Mouse (Mus musculus): ENCODE results near the gene Tas2r135. TPM values are rescaled to one million over a fixed set of nuclear protein-coding genes. Genes with fewer than 3 reads are reported as not detected.

The Tas2r135 gene
- polyA plus RNA-seq, 1 experiment from 2014 or later = not detected

DNA sequence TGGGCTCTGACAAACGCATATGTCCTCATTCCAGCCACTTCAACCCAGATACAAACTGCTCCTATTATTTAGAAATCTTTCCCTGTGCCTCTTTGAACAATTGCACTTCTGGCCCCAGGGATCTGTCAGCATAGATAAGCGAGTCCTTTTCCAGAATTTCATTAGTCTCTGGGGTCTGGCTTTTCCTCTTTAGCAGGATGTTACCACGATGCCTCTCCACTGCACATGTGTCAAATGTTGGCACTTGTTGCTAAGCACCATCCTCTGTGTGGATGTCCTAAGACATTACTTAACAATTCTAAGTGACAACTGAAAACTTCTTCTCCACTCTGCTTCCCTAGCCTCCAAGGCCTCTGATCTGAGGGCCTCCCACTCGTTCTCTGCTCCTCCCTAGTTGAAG lies 29.2 kb upstream of the Tas2r135 start:
- ATAC-seq (replicated peaks) = no peak
- WGBS = 60% methylated on average over 4 of the region's 4 CpGs
- no peak overlapping the region for H3K4me3 ChIP-seq
- H3K9ac ChIP-seq (replicated peaks) = no peak overlapping the region
- H3K27ac ChIP-seq (replicated peaks) = no peak overlapping the region
- no peaks in the 10 kb centered on the region for H3K9me3 ChIP-seq
- 0 out of 2 replicates have a peak, but pooled peaks cover 3% of the 10 kb centered on the region for H3K27me3 ChIP-seq
- no peak overlapping the region for H3K4me2 ChIP-seq (replicated peaks)
- no peaks in the 10 kb centered on the region for H3K36me3 ChIP-seq
- H3K4me1 ChIP-seq = peaks cover 14% of the 10 kb centered on the region

GRCm38 (mm10) chr6:42376504-42377019 lies 28.7 kb upstream of the Tas2r135 start:
- H3K9ac ChIP-seq (replicated peaks) = no peak overlapping the region
- peaks cover 14% of the 10 kb centered on the region for H3K4me1 ChIP-seq
- no peak overlapping the region for H3K4me3 ChIP-seq
- ATAC-seq (replicated peaks) = no peak
- WGBS = 87% methylated on average over 6 of the region's 6 CpGs
- no peak overlapping the region for H3K4me2 ChIP-seq (replicated peaks)
- no peaks in the 10 kb centered on the region for H3K9me3 ChIP-seq
- no peak overlapping the region for H3K27ac ChIP-seq (replicated peaks)
- 0 out of 2 replicates have a peak, but pooled peaks cover 3% of the 10 kb centered on the region for H3K27me3 ChIP-seq
- no peaks in the 10 kb centered on the region for H3K36me3 ChIP-seq

DNA sequence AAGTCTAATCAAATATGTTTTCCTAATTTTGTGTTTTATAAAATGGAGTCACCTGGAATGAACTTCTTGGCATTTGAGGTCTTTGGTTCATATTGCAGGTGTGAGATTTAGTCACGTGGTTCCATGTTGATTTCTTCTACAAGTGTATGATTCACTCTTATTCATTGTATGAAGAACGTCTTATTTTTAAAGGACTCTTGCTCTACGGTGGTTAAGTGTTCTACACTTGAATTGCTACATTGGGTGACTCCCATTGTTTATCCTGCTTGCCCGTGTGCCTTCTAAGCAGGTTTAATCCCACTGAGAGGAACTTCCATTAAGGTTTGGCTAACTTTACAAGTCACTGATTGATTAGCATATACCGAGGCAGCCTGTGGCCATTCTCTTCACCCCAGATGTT lies 28.0 kb upstream of the Tas2r135 start:
- Histone ChIP-seq H3K27me3 (0 out of 2 replicates have a peak, but pooled peaks cover 3% of the 10 kb centered on the region), H3K9me3 (no peaks in the 10 kb centered on the region), H3K4me3 (no peak overlapping the region), H3K4me1 (peaks cover 14% of the 10 kb centered on the region), H3K36me3 (no peaks in the 10 kb centered on the region), H3K4me2 (replicated peaks) (no peak overlapping the region), H3K27ac (replicated peaks) (no peak overlapping the region), H3K9ac (replicated peaks) (no peak overlapping the region)
- ATAC-seq (replicated peaks) = no peak
- 62% methylated on average over 5 of the region's 5 CpGs for WGBS

DNA sequence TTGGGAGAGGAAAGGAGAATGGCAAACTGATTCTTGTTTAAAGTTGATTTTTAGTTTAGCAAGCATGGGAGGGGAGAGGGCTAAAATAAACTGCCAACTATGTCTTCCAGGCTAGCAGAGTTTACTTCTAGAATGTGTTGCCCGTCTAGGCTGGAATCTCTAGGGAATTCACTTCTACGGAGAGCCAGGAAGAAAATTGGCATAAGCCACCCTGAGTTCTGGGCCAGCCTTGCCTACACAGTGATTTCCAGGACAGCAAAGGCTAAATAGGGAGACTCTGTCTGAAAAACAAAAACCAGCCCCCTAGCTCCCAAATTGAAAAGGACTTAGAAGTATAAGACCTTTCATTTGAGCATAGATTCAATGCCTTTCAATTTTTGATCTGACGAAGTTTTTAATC lies 25.7 kb upstream of the Tas2r135 start:
- ATAC-seq (replicated peaks) = no peak
- H3K27me3 ChIP-seq = no peaks in the 10 kb centered on the region
- no peak overlapping the region for H3K4me3 ChIP-seq
- H3K9ac ChIP-seq (replicated peaks) = no peak overlapping the region
- H3K4me1 ChIP-seq = no peaks in the 10 kb centered on the region
- 56% methylated on average over 3 of the region's 3 CpGs for WGBS
- H3K9me3 ChIP-seq = no peaks in the 10 kb centered on the region
- no peak overlapping the region for H3K27ac ChIP-seq (replicated peaks)
- no peaks in the 10 kb centered on the region for H3K36me3 ChIP-seq
- no peak overlapping the region for H3K4me2 ChIP-seq (replicated peaks)

DNA sequence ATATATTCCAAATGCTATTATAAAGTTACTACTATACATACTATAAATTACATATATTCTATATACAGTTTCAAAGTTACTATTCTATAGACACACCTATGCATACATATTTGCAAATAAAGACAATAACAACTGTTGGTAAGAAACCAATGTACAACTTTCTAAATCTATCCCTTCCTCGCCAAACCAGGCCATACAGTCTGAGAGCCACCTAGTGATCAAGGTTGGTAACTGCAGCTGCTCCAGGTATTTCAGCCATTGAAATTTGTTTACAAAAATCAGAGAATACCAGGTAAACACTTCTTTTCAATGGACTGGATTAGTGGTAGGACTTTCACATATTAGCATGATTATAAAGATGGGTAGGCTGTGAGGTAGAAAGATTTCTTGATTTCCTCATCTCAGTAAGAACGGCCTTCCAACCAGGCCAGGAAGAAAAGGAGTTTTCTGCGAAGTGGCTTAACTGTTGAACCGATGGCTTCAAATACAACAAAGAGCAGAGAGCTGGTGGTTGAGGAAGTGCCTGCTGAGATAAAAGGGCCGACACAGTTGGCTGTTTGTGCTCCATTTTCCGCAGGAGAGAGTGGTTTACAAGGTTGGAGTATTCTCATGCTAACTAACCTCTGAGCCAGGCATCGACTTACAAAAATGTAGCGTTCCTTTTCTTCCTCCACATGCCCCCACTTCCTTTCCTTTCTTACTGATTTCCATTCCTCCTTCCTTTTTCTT lies 24.7 kb upstream of the Tas2r135 start:
- 3% methylated on average over 8 of the region's 8 CpGs for WGBS
- H3K4me2 ChIP-seq (replicated peaks) = no peak overlapping the region
- no peak overlapping the region for H3K9ac ChIP-seq (replicated peaks)
- H3K4me3 ChIP-seq = no peak overlapping the region
- H3K36me3 ChIP-seq = no peaks in the 10 kb centered on the region
- H3K4me1 ChIP-seq = no peaks in the 10 kb centered on the region
- no peaks in the 10 kb centered on the region for H3K27me3 ChIP-seq
- peak; percentile 60 for ATAC-seq (replicated peaks)
- no peak overlapping the region for H3K27ac ChIP-seq (replicated peaks)
- H3K9me3 ChIP-seq = no peaks in the 10 kb centered on the region

- 13% methylated on average over 2 of the region's 2 CpGs for WGBS
- ATAC-seq (replicated peaks) = no peak
- Histone ChIP-seq H3K36me3 (no peaks in the 10 kb centered on the region), H3K9me3 (no peaks in the 10 kb centered on the region), H3K4me3 (no peak overlapping the region), H3K4me1 (no peaks in the 10 kb centered on the region), H3K4me2 (replicated peaks) (no peak overlapping the region), H3K9ac (replicated peaks) (no peak overlapping the region), H3K27me3 (no peaks in the 10 kb centered on the region), H3K27ac (replicated peaks) (no peak overlapping the region)
These were observed 24.0 kb upstream of the Tas2r135 start for GRCm38 (mm10) chr6:42381221-42381620.

DNA sequence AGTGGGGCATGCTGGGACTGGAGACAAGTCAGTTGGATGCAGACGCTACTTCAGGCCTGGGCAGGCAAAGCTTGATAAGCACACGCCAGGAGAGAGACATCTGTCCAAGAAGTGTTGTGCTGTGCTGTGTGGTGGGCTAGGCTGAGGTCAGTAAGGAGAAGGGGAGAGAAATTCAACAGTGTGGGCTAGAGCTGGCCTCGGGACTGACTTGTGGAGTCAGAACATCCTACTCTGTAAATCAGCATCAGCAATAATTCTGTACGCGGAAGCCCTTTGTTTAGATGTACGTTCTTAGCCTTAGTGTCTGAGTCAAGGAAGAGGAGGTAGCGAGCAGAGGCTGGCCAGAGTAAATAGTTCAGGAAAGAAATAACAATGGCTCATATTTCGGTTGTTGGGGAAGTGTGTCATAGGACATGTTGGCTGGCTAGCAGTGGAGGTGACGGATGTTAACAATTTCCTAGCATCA lies 23.3 kb upstream of the Tas2r135 start:
- Histone ChIP-seq H3K4me2 (replicated peaks) (no peak overlapping the region), H3K36me3 (no peaks in the 10 kb centered on the region), H3K27me3 (no peaks in the 10 kb centered on the region), H3K9ac (replicated peaks) (no peak overlapping the region), H3K27ac (replicated peaks) (no peak overlapping the region; the same call in 1 of the 2 replicates), H3K4me3 (no peak overlapping the region), H3K4me1 (no peaks in the 10 kb centered on the region), H3K9me3 (no peaks in the 10 kb centered on the region)
- no peak for ATAC-seq (replicated peaks)
- 78% methylated on average over 9 of the region's 9 CpGs for WGBS

- Histone ChIP-seq H3K4me3 (no peak overlapping the region), H3K27me3 (no peaks in the 10 kb centered on the region), H3K27ac (replicated peaks) (no peak overlapping the region), H3K9ac (replicated peaks) (no peak overlapping the region), H3K9me3 (no peaks in the 10 kb centered on the region), H3K4me1 (no peaks in the 10 kb centered on the region), H3K4me2 (replicated peaks) (no peak overlapping the region), H3K36me3 (no peaks in the 10 kb centered on the region)
- ATAC-seq (replicated peaks) = no peak
- 89% methylated on average over 5 of the region's 5 CpGs for WGBS
These were observed 21.9 kb upstream of the Tas2r135 start for GRCm38 (mm10) chr6:42383360-42383759.

DNA sequence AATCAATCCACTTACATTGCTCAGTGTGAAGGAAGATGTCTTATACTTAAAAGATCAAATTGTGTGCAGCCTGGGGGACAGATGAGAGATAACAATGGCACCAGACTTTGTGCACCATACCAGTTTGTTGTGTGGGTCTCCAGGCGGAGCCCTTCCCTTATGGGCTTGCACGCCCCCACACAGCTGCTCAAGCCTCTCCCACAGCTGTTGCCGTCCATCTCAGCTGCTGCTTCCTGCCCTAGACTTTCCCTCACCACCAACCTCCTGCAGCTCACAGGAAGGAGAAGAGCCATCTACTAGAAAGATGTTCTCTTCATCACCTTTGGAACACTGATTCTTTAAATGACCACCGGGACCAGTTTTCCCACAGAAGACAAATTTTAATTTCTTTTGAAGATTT lies 19.6 kb upstream of the Tas2r135 start:
- Histone ChIP-seq H3K9me3 (no peaks in the 10 kb centered on the region), H3K4me3 (no peak overlapping the region), H3K9ac (replicated peaks) (no peak overlapping the region), H3K4me1 (no peaks in the 10 kb centered on the region), H3K36me3 (no peaks in the 10 kb centered on the region), H3K27me3 (no peaks in the 10 kb centered on the region), H3K4me2 (replicated peaks) (no peak overlapping the region), H3K27ac (replicated peaks) (no peak overlapping the region)
- WGBS = 90% methylated on average over 4 of the region's 4 CpGs
- ATAC-seq (replicated peaks) = no peak

GRCm38 (mm10) chr6:42391796-42392330 lies 13.4 kb upstream of the Tas2r135 start:
- no peak overlapping the region for H3K4me2 ChIP-seq (replicated peaks)
- 78% methylated on average over 2 of the region's 2 CpGs for WGBS
- no peaks in the 10 kb centered on the region for H3K36me3 ChIP-seq
- H3K4me3 ChIP-seq = no peak overlapping the region
- no peaks in the 10 kb centered on the region for H3K9me3 ChIP-seq
- no peaks in the 10 kb centered on the region for H3K4me1 ChIP-seq
- no peak overlapping the region for H3K9ac ChIP-seq (replicated peaks)
- no peak overlapping the region for H3K27ac ChIP-seq (replicated peaks)
- no peaks in the 10 kb centered on the region for H3K27me3 ChIP-seq
- no peak for ATAC-seq (replicated peaks)

DNA sequence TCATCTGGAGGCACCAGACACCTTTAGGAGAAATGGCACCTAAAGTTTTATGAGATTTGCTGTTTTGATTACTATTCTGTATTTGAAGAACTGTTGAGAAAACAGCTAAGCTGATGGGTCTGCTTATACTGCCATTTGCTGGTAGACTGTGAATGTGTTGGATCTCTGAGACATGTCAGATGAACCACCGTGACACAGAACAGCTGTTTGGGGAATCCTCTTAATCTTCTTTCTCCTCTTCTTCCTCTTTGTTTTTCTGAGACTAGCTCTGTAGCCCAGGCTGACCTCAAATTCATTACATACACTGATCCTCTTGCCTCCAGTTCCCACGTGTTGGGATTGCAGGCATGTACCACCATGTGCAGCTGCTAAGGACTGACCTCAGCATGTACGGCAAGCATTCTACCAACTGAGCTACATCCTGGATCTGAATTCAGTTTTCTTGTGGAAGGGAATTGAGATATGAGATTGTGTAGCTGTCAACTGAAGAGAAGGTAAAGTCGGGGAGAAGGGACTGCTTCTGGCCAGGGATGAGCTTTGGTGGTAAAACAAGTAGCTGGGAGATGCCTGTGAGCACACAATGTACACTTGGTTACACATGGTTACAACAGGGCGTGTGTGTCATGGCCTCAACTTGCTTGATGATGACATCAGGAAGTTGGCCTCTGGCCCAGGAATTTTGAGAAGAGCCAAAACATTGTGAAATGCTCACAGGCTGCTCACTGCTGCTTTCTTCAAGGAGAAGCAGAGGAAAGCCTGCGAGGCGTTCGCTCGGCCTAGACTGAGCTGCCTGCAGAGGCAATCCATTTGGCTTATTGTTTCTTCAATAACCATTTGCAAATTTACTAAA lies 9.0 kb upstream of the Tas2r135 start:
- 69% methylated on average over 9 of the region's 9 CpGs for WGBS

GRCm38 (mm10) chr6:42397041-42397657 lies 8.1 kb upstream of the Tas2r135 start:
- Histone ChIP-seq H3K9ac (replicated peaks) (no peak overlapping the region), H3K4me1 (no peaks in the 10 kb centered on the region), H3K4me2 (replicated peaks) (no peak overlapping the region), H3K9me3 (no peaks in the 10 kb centered on the region), H3K27me3 (no peaks in the 10 kb centered on the region), H3K27ac (replicated peaks) (no peak overlapping the region), H3K4me3 (no peak overlapping the region), H3K36me3 (no peaks in the 10 kb centered on the region)
- WGBS = 74% methylated on average over 3 of the region's 3 CpGs
- no peak for ATAC-seq (replicated peaks)

More for the DNA sequence above, 9.0 kb upstream of the Tas2r135 start:
- no peaks in the 10 kb centered on the region for H3K36me3 ChIP-seq
- no peak overlapping the region for H3K4me3 ChIP-seq
- no peak overlapping the region for H3K27ac ChIP-seq (replicated peaks)
- H3K4me1 ChIP-seq = no peaks in the 10 kb centered on the region
- no peaks in the 10 kb centered on the region for H3K27me3 ChIP-seq
- no peak overlapping the region for H3K9ac ChIP-seq (replicated peaks)
- no peak overlapping the region for H3K4me2 ChIP-seq (replicated peaks)
- H3K9me3 ChIP-seq = no peaks in the 10 kb centered on the region
- no peak for ATAC-seq (replicated peaks)

All from forebrain, embryonic 15.5 days (tissue).